Mouse (Mus musculus) kidney, adult 2 months (tissue): ENCODE measurements at regions not wholly inside any gene's neighbourhood (a gene's known extent, or its start where the extent isn't known, plus 50 kb on each side); places are given as distances from the start of the nearest gene placed in this dataset.

Source experiments
- CTCF ChIP-seq: fragments of 200-500 bp; conservative IDR thresholded peaks from 2 replicates; pipeline ENCODE4 v1.5.1; 2011; ENCODE audit warnings: low read depth, mild to moderate bottlenecking, control low read depth, low read length, moderate library complexity, mixed read lengths; ENCODE audit not compliant: insufficient read depth, insufficient read length
- POLR2A ChIP-seq: fragments of 200-500 bp; IDR thresholded peaks from one replicate; pipeline ENCODE4 v1.6.1; 2011; ENCODE audit warnings: low read depth, low read length, control low read depth

DNA sequence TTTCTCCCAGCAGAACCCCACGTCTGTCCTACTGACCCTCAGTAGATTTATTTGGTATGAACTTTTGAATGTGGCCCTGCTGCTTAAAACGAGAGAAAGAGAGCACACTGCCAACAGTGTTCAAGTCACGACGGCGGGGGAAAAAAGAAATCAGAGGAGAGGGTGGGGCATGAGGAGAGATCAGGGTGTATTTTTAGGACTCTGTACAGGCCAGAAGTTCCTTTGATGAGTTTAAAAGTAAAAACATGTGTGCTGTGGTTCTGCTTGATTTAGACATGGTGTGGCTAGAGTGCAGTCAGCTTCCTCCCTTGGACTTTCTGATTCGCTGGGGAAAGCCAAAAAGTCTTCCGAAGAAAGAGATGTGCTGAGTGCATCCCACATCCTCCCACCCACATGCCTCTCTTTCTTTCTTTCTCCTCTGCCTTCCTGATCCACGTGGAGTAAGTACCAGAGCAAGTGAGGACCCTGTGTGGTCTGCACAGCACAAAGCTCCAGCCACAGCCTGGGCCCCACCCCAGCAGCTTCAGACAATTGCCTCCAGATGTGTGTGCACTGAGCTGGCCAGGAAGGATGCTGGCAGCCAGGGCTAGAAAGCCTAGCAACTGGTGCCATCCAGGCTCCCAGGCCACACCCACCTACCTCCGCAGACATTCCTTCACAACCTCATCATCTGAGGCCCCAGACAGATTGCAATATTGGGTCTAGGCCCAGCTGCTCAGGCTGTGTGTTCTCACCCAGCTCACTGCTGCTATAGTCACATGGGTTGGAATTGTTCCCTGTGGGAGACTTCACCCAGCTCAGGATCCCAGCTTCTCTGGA is 78.5 kb upstream of the Cdh5 start:
- TF ChIP-seq CTCF (no peak), POLR2A (no peak)
